Mouse (Mus musculus) stomach, postnatal 0 days (tissue): ENCODE results near the gene Btbd17.

ENCODE experiments used
- CTCF ChIP-seq: IDR thresholded peaks from 2 replicates; pipeline ENCODE4 v1.5.1; 2016; ENCODE audit warnings: antibody characterized with exemption, low read depth, mild to moderate bottlenecking, moderate library complexity
- EP300 ChIP-seq: optimal IDR thresholded peaks from 2 replicates; pipeline ENCODE3; 2016; ENCODE audit warnings: antibody characterized with exemption

DNA sequence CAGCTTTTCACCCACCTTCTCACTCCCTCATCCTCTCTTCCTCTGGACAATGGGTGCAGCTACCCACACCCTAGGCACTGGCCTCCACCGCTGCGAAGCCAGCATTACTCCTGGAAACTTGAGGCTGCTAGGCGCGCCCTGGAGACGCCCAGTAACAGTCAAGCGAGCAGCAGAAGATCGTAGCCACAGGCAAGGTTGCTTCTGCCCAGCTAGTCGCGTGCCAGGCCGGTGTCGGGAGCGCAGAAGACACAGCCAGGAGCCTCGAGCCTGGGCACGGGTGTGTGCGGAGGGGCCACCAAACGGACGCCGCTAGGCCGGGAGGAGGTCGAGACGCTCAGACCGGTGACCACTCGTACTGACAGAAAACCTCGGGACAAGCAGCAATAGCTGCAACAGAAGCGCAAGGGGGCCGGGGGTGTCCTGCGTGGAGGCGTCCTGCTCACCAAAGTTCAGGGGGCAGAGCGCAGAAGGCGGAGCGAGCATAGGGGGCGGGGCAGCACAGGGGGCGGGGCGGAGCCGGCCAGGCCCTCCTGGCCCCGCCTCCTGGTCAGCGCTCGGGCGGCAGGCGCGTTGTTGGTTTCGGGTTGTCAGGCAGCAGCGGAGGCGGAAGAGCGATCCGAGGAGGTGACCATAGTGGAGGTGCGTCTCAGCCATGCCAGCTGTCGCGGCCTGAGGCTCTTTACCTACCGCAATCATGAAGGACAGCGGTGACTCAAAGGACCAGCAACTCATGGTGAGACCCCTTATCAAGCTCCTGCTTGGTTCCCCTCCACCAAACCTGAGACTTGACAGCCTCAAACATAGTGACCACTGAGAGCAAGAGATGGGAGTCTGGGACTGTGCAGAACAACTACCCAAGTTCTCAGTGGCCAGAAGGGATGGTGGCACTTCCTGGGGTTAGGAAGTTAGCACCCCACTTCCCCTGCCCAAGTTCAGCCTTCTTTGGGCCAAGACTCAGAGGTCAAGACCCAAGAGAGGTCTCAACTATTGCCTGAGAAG lies 30.6 kb downstream of the Btbd17 start, which contains the start of gene Kif19a:
- peak; percentile 5; the same call in 1 of the 2 replicates for TF ChIP-seq CTCF
- no peak for TF ChIP-seq EP300
